Mouse (Mus musculus) cerebral cortex, adult 2 months (tissue): ENCODE measurements around the gene Mgp.

Experiments
- WGBS: fragments of 180-500 bp; shearing (Covaris S2); methylation state at CpG from one replicate; pipeline ENCODE4 v1.1.7; 2018; 5-methylcytosine and 5-hydroxymethylcytosine counted together

Mgp gene

DNA sequence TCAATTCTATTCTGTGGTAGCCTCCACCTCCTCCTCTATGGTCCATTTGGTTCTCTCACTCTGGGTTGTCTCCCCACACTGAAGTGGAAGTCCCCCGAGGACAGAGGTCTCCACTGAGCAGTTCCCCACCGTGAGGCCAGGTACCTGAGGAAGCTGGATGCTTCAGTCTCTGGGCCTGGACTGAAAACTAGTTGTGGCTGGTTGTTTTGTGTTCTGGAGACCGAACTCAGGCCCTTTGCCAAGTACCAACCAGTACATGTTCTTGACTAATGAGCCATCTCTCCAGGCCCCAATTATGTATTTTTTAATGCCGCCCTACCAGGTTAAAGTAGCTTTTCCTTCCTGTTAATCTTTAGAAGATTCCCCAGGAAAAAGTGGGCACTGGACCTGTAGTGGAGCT, 23.3 kb downstream of the Mgp start:
- 79% methylated on average over 4 of the region's 4 CpGs for WGBS

DNA sequence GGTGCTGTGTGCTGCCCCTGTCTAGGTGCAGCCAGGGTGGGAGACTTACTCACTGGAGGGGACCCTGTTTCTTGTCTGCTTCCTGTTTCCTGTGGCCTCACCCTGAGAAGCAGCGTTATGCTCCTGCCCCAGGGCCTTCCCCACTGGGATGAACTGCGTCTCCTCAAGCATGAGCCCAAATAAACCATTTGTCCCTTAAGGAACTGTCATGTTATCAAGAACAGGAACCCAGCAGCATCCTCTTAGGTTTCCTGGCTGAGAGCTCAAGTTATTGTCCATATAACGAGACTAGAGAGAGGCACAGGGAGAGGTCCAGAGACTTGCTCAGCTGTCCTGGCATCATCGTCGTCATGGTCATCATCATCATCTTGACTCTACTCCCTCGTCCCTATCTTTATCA, 25.4 kb downstream of the Mgp start:
- 82% methylated on average over 6 of the region's 6 CpGs for WGBS

DNA sequence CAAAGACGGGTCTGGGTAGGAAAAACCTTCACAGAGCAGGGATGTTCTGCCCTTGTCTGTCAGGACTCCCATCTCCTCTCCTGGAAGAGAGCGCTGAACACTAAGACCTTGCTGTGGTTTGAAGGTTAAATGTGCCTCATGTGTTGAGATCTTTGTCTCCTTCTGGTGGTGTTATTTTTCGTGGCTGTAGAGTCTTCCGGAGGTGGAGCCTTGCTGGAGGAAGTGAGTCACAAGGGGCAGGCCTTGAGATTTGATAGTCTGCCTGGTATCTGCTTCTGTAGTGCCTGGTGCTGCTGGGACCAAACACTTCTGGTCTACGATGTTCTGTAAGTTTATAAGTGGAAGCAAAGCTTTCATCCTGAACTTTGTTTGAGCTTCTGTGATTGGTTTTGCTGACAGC, 26.7 kb downstream of the Mgp start:
- 91% methylated on average over 5 of the region's 5 CpGs for WGBS

DNA sequence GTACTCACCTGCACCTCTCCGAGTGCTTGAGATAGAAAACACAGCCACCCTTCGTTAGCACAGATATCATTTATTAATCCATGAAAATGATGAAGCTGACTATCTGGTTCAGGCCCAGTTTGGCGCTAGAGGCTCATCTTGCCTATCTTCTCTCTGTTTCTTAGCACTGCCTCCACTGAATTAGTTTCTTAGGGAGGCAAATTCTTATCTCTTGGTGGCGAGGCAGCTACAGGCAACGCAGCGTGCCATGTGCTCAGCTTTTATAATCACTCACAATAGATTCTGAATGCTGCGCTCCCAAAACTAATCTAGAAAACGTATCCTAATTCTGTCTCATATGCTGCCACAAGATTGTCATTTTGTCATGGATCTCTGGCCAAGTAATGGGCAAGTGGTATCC, 27.2 kb downstream of the Mgp start:
- 94% methylated on average over 8 of the region's 8 CpGs for WGBS

DNA sequence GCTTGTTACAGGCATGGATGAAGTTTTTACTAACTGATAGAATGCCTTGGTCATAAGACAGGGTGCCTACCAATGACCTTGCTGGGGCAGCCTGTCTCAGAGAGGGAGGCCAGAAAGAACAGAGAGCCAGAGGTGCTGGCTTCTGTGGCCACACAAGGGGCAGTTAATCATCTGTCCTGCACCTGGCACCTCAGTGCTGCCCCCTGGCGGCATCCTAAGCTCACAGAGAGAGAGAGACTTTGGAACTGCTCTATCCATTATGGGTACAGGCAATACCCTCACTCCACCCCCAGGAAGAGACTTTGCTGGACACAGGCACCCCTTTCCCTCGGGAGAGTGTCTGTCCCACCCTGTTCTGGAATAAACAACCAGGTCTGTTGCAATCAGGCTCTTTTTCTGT, 27.8 kb downstream of the Mgp start:
- 25% methylated on average over 2 of the region's 2 CpGs for WGBS

DNA sequence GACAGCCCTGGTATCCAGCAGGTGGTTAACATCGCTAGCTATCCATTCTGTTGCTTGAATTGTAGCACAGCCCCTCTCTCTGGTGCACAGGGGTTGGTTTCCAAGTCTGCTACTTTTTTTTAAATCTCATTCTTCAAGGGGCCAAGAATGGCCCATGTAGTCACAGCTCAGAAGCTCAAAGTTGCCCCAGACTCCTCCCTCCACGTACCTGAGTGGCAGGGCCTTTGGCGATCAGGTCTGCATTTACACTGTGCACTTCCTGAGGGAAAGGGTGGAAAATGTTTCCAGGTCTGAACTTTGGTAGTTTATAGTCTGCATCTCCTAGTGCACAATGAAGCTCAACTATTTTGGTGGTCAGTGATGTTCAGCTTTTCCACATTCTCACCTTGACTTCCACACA, 28.4 kb downstream of the Mgp start:
- 95% methylated on average over 3 of the region's 3 CpGs for WGBS

DNA sequence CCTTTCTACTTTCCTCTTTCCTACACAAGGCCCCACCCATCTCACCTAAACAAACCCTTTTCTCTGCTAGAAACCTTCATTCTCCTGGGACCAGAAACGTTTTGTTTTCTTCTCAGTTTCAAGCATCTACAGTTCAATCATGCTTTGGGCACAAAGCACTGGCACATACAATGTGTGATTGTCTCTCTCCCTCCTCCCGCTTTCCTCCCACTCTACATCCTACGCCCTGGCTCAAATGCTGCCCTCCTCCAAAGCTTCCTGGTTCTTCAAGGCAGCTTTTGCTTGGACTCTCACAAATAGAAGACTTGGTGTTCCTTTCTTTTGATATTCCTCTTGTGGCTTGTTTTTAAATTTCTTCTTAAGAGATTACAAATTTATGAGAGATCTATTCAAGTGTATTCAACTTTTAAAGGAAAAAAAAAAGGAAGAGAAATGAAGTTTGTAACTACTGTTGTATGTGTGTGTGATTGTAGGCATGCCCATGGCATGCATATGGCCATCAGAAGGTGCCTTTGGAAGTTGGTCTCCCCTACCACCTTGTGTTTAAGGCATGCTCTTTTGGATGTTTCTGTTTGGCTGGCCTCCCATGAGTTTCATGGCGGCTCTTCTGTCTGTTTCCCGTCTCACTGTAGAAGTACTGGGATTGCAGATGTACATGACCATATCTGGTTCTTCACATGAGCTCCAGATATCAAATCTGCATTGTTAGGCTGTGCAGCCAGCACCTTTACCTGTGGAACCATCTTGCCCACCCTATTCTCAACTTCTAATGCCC, 29.7 kb downstream of the Mgp start:
- WGBS = 59% methylated on average over 5 of the region's 5 CpGs

DNA sequence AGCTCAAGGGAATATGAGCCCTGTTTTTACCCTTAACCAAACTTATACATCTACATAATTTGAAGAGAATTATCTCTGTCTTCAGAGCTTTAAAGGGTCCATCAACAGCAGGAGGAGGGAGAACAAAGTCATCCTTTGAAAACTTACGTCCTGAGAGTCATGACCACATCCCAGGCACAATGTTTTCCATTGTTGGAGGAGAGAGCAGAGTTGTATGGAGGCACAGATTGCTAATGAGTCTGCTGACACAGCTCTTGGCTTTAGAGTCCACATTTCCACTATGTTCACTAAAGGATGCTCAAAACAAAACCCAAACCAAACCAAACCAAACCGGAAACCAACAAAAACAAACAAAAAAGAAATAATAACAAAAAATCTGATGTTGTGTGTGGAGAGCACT, 30.7 kb downstream of the Mgp start:
- WGBS = 54% methylated on average over 2 of the region's 2 CpGs

DNA sequence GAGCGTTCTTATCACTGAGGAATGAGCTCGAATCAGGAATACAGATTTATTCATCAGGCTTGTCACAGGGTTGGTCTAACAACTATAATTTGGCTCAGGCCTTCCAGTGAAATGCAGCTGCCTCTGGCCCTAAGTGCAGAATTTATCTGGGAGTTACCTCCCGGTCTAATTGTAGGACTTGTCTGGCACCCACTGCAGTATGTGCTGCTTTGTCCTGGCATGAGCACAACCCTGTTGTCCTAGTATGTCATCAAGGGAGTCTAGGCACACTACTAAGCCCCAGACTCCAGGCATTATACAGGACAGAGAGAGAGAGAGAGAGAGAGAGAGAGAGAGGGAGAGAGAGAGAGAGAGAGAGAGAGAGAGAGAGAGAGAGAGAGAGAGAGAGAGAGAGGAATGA, 38.3 kb downstream of the Mgp start:
- 73% methylated on average over 3 of the region's 3 CpGs for WGBS

DNA sequence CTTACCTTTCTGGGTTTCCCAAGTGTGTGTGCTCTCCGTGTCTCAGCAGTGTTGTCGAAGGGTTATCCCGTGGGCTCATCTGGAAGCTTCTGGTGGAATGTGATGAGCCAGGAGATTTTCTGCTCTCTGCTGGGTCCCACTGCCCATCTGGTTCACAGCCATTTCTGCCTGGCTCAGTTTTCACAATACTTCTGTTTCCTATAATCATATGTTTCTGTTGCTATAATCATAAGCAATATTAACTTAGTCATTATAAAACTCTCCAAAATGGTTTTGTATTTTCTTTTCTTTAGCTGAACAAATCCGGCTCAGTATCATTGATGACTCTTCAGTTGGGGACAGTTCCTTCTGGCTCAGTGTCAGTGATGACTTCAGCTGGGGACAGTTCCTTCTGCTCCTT, 40.3 kb downstream of the Mgp start, which contains the start of gene Smco3:
TSS of gene Smco3 (minus strand) at position 101 of the 400 bp plus-strand sequence.
- 42% methylated on average over 4 of the region's 4 CpGs for WGBS

DNA sequence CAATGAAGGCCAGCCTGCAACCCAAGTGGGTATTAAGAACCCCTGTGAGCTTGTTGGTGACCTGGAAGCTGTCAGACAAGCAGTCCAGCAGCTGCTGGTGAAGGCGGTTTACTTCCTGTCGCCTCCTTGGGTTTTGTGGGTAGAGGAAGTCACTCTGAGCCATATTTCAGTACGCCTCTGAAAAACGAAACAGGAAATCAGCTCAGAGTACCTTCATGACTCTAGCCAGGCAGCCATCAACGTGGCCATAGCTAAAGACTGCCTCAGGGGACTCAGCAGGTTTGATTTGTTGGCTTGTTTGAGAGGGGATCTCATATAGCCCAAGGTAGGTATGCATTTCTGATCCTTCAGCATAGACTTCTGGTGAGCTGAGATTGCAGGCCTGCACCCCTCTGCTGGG, 43.9 kb downstream of the Mgp start:
- 77% methylated on average over 5 of the region's 5 CpGs for WGBS

DNA sequence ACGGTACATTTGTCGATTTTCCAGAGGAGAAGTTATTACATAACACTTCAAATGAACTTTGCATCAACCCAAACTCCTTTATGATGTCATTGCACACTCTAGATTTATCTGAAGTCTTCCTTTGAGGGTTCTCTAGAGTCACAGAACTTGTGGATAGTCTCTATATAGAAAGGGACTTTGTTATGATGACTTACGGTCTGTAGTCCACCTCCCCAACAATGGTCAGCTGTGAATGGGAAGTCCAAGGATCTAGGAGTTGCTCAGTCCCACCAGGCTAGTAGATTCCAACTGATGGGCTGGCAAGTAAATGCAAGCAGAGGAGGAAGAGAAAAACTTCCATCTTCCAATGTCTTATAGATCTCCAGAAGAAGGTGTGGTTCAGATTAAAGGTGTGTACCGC, 46.9 kb downstream of the Mgp start:
- WGBS = 30% methylated on average over 4 of the region's 4 CpGs

DNA sequence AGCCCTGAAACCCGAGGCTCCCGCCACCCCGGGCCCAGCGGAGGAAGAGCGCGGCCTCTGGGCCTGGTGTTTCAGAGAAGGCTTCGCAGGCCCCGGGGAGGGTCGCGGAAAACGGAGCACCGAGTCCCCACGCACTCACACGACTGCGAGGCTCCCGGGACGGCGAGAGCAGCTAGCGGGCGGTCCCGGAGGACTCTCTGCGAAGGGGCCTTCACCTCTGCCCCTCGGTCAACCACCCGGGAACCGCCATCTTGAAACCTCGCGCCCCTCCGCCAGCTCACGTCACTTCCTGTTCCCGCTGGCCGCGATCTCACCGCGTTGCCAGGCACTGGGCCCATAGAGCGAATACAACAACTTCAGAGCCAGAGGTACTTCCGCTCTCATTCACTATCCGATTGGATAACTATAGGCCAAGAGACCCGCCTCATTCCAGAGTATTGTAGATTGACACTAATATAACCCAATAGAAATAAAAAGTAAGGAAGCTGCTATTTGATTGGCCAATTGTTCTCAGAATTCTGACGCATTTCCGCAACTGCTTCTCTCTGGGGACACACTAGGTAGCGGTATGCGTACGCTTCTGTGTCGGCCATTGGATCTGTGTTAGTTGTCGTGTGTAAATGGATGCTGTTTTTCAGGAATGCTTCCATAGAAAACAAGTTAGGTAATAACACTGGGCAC, 47.6 kb downstream of the Mgp start, which contains the start of gene Wbp11:
TSS of gene Wbp11 (minus strand) at position 353 of the 681 bp plus-strand sequence.
- under 1% methylated on average over 45 of the region's 45 CpGs for WGBS

DNA sequence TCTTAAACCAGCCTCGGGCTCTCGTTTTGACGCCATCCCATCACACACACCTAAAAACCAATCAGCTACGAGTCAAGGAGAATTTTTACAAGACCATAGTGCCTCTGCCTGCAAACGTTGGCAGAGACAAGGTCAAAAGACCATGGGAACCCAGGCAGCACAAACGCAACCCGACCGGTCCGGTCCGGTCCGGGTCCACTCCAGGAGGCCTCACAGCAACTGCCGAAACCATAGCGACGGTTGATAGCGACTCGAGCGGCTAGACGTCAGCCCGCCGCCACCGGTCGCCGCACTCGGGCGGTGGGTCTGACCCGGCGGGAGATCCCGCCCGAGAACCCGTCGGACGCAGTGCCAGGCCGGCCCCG, 48.1 kb downstream of the Mgp start, which contains the start of gene BC049715:
TSS of gene BC049715 (plus strand) at position 111 of the 365 bp plus-strand sequence.
- WGBS = 0% methylated on average over 34 of the region's 34 CpGs

DNA sequence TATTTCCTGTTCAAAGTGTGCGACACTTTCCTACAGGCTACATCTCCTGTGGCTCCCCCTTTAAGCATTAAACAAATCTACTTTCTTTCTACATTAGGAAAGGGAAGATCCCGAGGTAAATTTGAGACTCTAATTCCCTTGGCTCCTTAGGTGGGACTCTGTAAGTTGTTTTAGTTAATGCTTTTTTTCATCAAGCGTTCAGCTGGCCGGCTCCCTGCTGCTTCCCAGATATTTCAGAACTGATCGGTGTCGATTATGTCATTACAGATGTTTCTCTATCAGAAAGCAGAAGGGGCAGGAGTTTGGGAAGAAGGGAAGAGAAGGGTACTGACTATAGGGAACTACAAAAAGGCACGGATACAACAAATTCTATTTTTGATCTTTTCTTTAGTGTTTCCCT, 48.5 kb downstream of the Mgp start:
- WGBS = 11% methylated on average over 7 of the region's 7 CpGs

DNA sequence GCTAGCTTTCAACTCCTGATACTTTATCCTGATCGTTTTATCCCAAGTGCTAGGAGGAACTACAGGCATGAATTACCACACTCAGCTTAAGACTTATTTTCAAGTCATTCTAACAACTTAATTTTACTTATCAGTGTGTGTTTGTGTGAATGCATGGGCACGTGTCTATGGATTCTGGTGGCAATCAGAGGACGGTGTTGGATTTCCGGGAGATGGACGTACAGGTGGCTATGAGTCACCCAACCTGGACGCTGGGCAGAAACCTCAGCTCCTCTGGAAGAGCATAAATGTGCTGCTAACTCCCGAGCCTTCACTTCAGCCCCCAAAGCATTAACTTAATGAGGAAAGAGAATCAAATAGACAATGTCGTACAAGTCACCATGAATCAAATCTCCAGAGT, 50.6 kb downstream of the Mgp start:
- 84% methylated on average over 8 of the region's 8 CpGs for WGBS
